Mouse (Mus musculus): Measurements from ENCODE around the gene Tubb2b.

The Tubb2b gene

GRCm38 (mm10) chr13:34130226-34130731 is at the start of gene Tubb2b:
Gene Tubb2b (minus strand): TSS chr13:34130466.
- DNase-seq (ENCODE audit: inconsistent age in 2 of 2, low spot score in 1 of 2) = peak in 1 of 2 experiments; percentile 18

- DNase-seq (ENCODE audit: inconsistent age in 2 of 2, low spot score in 1 of 2) = no peak
Observed at GRCm38 (mm10) chr13:34174025-34174424, 43.8 kb upstream of the Tubb2b start.

DNA sequence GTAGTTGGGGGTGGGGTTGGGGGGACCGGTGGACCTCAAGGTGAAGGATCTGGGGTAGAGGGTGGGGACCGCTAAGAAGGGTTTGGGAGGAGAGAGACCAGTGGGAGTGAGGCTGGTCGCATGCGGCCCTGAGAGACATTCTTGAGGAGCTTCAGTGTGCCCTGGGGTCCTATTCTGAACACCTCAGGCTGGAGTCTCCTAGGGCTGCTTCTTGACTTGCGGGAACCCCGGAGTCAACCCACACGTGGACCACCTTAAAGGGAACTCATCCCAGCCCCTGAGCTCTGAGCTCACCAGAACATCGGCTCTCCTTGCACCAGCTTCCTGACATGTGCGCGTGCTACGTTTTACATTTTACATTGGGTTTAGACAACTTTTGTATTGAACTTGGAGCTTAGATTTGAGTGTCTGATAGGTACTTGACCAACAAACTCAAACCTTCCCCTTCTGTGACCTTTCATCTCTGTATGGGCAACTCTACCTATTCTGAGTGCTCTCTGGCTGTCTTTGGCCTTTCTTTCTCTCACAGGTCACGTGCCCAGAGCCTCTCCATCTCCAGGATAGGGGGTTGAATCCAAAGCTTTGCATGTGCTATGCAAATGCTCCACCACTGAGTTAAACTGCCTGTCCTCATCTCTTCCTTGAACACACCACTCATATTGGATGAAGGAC is 33.2 kb upstream of the Tubb2b start:
- no peak for DNase-seq (ENCODE audit: inconsistent age in 2 of 2, low spot score in 1 of 2)

DNA sequence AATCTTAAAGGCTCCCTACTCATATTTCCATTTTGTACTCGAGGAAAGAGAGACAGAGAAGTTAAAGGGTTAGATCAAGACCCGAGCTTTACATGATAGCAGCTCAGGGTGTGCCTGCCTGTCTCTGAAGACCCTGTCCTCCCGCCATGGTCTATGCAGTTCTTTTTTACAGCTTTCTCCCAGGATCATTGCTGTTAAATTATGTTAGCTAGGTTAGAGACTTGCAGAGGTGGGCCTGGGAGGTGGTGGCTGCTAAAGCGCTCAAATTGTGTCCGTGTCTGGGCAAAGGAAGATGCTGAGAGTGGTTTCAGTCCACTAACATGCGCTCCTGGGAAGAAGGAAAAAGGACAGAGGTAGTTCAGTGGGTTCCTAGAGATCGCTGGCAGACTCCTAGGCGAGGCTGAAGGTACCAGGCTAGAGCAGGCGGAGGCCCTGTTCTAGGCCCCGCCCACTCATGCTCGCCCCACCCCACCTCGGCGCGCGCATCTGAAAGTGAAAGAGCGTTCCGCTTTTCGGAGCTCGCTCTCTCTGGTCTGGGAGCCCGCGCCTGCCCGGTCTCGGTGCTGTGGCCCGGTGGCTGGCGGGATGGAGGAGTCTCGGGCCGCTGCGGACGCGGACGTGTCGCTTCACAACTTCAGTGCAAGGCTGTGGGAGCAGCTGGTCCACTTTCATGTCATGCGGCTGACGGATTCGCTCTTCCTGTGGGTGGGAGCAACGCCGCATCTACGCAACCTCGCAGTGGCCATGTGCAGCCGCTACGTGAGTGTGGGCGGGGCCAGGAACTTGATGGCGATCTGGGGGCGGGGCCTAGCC is 32.4 kb upstream of the Tubb2b start, which contains the start of gene Psmg4:
TSS of gene Psmg4 (plus strand) at position 474 of the 813 bp plus-strand sequence.
- DNase-seq (ENCODE audit: inconsistent age in 2 of 2, low spot score in 1 of 2) = peak; percentile 95 to 99

DNA sequence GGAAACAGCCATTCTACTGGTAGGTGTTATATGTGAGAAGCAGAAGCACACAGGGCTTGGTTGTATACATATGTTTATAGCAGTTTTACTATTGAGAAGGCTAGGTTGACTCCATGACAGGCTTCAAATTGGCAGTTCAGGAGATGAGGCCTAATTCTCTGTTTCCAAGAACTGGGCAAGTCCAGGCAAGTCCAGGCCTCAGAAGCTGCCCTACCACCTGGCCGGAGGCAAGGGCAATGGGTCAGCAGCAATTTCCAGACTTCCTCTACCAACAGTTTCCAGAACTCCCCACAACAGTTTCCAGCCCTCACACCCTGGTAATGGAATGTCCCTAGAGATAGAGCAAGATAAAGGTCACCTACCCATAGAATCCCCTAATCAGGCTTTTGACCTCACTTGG is 29.7 kb upstream of the Tubb2b start:
- no peak for DNase-seq (ENCODE audit: inconsistent age in 2 of 2, low spot score in 1 of 2)

DNA sequence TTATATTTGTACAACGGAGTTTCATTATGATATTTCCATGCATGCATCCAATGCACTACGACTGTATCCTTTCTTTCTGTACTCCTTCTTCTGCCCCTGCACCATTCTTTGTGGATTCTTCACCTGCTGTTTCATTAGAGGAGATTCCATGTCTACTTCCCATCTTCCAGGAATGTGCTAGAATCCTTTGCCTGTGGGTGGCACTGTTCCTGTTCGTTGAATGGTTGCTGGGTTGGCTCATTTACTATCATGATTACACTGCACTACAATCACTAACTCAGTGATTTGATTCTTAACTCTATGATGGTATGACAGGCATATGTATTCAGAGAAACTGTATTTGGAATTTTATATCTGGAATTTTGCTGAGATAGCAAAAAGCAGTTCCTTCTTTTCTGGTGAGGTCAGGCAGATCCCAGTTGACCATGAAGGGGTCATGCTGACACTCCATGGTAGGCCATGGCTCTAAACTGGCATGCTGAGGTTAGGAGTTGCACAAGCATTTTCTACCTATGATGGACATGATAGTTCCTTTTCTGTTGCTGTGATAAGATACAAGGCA is 27.4 kb upstream of the Tubb2b start:
- DNase-seq (ENCODE audit: inconsistent age in 2 of 2, low spot score in 1 of 2) = no peak

GRCm38 (mm10) chr13:34156840-34157185 is 26.5 kb upstream of the Tubb2b start:
- DNase-seq (ENCODE audit: inconsistent age in 2 of 2, low spot score in 1 of 2) = no peak

GRCm38 (mm10) chr13:34156133-34156839 is 26.0 kb upstream of the Tubb2b start:
- DNase-seq (ENCODE audit: inconsistent age in 2 of 2, low spot score in 1 of 2) = no peak

DNA sequence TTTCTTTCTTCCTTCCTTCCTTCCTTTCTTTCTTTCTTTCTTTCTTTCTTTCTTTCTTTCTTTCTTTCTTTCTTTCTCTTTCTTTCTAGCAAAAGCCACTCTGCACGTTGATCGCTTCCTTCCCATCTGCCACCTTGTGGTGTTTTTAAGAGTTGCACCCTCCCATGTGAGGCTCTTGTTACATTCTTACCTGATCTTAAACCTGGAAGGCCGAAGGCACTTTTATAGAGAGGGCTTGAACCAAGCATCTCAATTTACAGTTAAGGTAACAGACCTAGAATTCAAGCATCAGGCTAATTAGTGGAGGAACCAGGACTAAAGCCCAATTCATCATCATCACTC is 24.6 kb upstream of the Tubb2b start:
- peak; percentile 54 to 84 for DNase-seq (ENCODE audit: inconsistent age in 2 of 2, low spot score in 1 of 2)

- peak; percentile 74 to 90 for DNase-seq (ENCODE audit: inconsistent age in 2 of 2, low spot score in 1 of 2)
Observed at GRCm38 (mm10) chr13:34154217-34154930, 24.1 kb upstream of the Tubb2b start.

- peak; percentile 9 to 49 for DNase-seq (ENCODE audit: inconsistent age in 2 of 2, low spot score in 1 of 2)
Observed at GRCm38 (mm10) chr13:34153254-34154011, 23.2 kb upstream of the Tubb2b start.

DNA sequence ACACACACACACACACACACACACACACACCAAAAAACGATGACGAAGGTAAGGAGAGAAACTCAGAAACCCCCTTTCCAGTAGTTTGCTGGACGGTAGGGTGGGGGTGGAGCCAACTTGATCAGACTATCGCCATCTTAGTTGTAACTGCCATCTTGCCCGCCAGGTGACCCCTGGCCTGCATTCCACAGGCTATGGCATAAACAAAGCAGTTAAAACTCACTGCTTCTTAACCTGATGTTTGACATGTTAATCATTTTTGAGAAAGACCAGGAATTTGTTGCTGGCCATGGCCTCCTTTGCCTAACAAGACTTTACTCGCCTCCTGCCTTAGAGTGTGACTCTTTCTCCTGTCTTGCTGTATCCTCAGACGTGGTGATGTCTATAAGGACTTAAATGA is 22.4 kb upstream of the Tubb2b start:
- DNase-seq (ENCODE audit: inconsistent age in 2 of 2, low spot score in 1 of 2) = no peak

- no peak for DNase-seq (ENCODE audit: inconsistent age in 2 of 2, low spot score in 1 of 2)
Observed at GRCm38 (mm10) chr13:34151425-34151824, 21.2 kb upstream of the Tubb2b start.

GRCm38 (mm10) chr13:34150271-34151027 is 20.2 kb upstream of the Tubb2b start:
- peak; percentile 34 to 57 for DNase-seq (ENCODE audit: inconsistent age in 2 of 2, low spot score in 1 of 2)

DNA sequence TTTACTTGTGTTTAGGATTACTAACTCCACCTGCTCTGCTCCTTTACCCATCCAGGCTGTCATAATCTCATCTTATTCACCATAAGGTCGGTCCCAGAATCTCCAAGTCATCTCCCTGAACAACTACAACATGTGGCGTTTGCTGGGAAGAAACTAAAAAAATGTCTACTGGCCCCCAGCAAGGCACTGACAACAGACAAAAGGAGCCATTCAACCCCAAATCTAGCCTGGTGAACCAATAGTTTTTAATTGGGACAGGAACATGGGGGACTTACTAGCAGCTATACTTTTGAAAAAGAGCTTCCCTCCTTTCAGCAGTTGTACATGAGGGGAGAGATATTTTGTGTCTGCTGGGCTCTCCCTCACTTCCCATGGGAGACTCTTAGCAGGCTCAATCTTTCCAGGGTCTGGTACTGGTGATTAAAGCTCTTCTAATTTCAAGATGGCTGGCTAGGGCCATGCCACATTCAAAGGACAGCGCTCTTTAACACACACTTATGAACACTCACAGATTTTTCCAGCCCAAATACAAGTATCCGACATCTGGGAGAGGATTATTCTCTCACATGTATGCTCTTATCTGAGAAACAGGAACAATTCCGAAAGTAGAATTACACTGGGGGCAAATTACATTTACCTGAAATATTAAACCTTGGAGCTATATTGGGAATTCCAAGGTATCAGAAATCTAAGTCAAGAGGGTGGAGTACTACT is 19.4 kb upstream of the Tubb2b start:
- peak in 1 of 2 experiments; percentile 16 for DNase-seq (ENCODE audit: inconsistent age in 2 of 2, low spot score in 1 of 2)

DNA sequence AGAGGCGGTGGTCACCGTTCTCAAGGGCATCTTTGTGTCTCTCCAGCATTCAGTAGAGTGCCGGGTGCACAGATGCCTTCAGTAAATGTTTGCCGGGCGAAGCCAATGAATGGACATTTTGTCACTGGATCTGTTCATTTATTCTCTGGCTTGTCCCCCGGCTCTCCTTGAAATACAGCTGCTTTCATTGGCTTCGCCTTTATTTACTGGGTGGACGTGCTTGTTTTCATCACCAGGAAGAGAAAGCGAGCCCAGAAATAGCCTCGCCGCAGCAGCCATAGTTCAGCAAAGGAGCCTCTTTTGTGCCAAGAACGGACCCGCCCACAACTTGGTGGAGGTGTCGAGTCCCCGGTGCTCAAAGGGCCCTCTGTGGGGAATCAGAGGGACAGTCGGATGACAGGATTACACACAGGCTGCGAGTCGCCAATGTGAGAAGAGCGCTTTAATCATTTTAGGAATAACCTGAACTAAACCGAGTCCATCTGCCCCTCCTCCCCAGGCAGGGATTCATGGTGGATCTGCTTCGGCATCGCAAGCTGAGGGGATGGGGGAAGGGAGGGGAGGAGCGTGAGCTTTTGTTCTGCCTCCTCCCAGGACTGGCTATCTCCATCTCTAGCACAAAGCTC is 18.6 kb upstream of the Tubb2b start:
- peak; percentile 53 to 78 for DNase-seq (ENCODE audit: inconsistent age in 2 of 2, low spot score in 1 of 2)

- DNase-seq (ENCODE audit: inconsistent age in 2 of 2, low spot score in 1 of 2) = no peak
Observed at GRCm38 (mm10) chr13:34148181-34148580, 17.9 kb upstream of the Tubb2b start.

DNA sequence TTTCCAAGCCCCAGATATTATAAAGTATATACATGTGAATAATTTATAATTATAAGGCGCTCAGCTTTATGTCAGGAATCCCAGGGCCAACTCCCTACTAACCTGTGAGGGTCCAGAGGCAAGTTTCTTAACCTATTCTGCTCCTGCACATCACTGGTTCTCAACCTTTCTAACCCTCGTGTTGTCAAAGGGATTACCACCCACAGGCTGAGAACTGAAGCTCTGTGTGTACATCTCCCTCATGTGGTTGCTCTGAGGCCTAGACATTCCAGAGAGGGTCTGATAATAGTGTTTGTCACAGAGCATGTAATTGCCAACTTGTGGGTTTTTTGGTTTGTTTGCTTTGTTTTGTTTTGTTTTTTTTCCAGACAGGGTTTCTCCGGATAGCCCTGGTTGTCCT is 16.6 kb upstream of the Tubb2b start:
- DNase-seq (ENCODE audit: inconsistent age in 2 of 2, low spot score in 1 of 2) = no peak

Measured in adrenal gland, adult (tissue).